Mouse (Mus musculus) c-Kit-negative CD71-positive TER-119-positive erythroid progenitor cells, embryonic 14.5 days (primary cell): Measurements from ENCODE around the gene Dnase1.
A peak's percentile ranks its signal among the peaks of the same experiment; 100 is the strongest.
"Not testable (repeated sequence)": the region's sequence is repeated elsewhere in the genome, so short reads cannot be mapped to it uniquely, and the experiment has no call there.

ENCODE experiments used
- DNase-seq: peaks from one replicate; pipeline ENCODE4 v3.0.0-alpha.2; 2013; ENCODE audit warnings: low read depth, low spot score

Gene Dnase1

GRCm38 (mm10) chr16:4045524-4045923 is 8.8 kb downstream of the Dnase1 start:
- no peak for DNase-seq

- no peak for DNase-seq
Measured at GRCm38 (mm10) chr16:4052601-4053000, 15.9 kb downstream of the Dnase1 start.

- no peak for DNase-seq
Measured at GRCm38 (mm10) chr16:4053811-4054210, 17.1 kb downstream of the Dnase1 start.

- no peak for DNase-seq
Measured at GRCm38 (mm10) chr16:4064945-4065344, 28.2 kb downstream of the Dnase1 start.

- DNase-seq, result no peak
Measured at GRCm38 (mm10) chr16:4068588-4068987, 31.8 kb downstream of the Dnase1 start.

GRCm38 (mm10) chr16:4074297-4074696 is 37.6 kb downstream of the Dnase1 start:
- no peak for DNase-seq

- no peak for DNase-seq
Measured at GRCm38 (mm10) chr16:4074836-4075235, 38.1 kb downstream of the Dnase1 start.

- peak; percentile 80 for DNase-seq
Measured at GRCm38 (mm10) chr16:4077384-4078061, 40.8 kb downstream of the Dnase1 start, which contains the start of gene Trap1. Gene Trap1 (minus strand): TSS chr16:4077827.

- DNase-seq, result not testable (repeated sequence)
Measured at GRCm38 (mm10) chr16:4078302-4078701, 41.6 kb downstream of the Dnase1 start.

GRCm38 (mm10) chr16:4079656-4080055 is 42.9 kb downstream of the Dnase1 start:
- DNase-seq, result no peak

- not testable (repeated sequence) for DNase-seq
Measured at GRCm38 (mm10) chr16:4080419-4080818, 43.7 kb downstream of the Dnase1 start.

- DNase-seq, result no peak
Measured at GRCm38 (mm10) chr16:4085051-4085450, 48.3 kb downstream of the Dnase1 start.

- no peak for DNase-seq
Measured at GRCm38 (mm10) chr16:4085851-4086387, 49.2 kb downstream of the Dnase1 start.

- no peak for DNase-seq
Measured at GRCm38 (mm10) chr16:4087214-4087913, 50.6 kb downstream of the Dnase1 start.
